Mouse (Mus musculus) small intestine, adult 10 weeks (tissue): ENCODE results near the gene Col27a1. TPM values are rescaled to one million over a fixed set of nuclear protein-coding genes. Genes with fewer than 3 reads are reported as not detected.

Source experiments
- polyA plus RNA-seq: library from polyadenylated mRNA; stranded (reverse); fragments of 350-450 nt; fragmentation: Illumina TruSeq; extraction: RNeasy Lipid Tissue Mini Kit (QIAGEN cat#74804); gene quantifications from one replicate; pipeline ENCODE4 v1.2.3, GENCODE M21; 2014; ENCODE audit warnings: low replicate concordance

The Col27a1 gene
- 1.5 TPM for polyA plus RNA-seq

DNA sequence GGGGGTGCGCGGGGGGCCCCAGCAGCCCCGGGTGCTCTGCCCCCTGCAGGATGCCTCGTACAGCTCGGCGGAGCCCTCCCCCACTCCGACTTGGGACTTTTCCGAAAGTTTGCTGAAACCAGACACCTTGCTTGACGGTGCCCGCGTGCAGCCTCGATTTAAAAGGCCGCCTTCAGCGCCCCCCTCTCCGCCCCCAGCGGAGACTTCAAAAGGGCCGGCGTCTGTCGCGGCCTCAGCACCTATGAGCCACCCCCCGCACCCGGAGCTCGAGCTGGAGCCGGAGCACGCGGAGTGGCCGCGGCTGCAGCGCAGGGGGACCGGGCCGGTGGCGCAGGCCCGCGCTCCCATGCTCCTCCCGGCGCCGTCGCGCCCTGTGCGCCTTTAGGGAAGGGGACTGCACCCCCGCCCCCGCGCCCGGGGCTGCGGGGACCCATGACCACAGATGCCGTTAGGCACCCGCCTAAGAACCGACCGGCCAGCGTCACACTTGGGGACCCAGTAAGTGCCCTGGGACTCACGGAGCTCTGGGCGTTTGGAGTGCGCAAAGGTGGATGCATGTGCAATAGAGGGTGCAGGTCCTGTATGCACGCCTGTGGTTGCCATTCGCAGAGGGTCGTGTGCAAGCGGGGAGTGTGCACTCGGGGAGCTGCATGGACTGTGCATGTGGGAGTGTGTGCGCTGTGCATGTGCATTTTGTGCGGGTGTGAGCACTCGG lies at the start of gene Col27a1:
Gene Col27a1 (plus strand): TSS at position 98 of the 715 bp plus-strand sequence.

DNA sequence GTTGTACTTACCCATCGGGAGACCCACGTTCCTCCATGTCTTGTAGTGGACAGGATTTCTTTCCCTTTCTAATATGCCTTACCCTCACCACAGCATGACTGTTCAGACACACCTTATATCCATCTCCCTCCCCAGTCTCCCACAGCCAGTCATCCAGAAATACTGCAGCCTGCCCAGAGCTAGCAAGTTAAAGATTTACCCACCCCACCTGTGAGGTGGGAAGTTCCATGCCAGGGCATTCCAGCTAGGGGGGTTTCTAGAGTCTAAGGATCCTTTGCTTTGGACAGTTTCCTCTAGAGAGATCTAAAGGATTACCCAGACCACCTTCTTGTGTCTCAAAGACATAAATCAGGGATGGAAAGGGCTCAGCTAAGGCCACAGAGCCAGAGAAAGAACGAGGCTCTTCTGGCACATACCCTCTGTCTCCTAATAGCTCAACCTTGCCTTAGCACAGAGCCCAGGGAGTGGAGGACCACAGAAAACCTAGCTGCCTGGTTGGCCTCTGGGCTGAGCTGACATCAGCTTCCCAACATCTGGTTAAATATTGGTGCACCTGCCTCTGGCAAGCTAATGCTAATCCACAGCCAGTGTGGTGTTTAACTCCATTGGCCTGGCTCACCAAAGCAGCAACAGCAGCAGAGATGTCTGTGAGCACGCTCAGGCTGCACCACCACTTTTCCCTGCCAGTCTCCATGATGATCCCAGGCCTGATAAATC lies 41.7 kb upstream of the Col27a1 start, which contains the start of gene Kif12:
Gene Kif12 (minus strand): TSS at position 163 of the 717 bp plus-strand sequence.

DNA sequence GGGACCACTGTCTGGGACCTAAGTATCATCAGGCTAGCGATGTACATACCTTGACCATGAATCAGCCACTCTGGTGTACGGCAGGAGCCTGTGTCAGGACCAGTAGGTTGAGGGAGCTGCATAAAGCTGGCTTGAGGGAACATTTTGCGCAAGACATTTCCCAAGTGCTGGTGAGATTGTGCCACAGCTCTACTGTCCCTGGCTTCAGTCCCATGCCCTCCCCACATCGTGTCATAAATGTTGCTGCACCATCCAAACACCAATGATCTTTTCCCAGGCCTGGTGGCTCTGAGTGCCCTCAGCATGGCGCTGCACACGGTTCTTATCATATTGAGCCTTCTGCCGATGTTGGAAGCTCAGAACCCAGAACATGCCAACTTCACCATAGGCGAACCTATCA lies 130.5 kb downstream of the Col27a1 start, which contains the start of gene Orm1:
Gene Orm1 (plus strand): TSS at position 266 of the 400 bp plus-strand sequence.

DNA sequence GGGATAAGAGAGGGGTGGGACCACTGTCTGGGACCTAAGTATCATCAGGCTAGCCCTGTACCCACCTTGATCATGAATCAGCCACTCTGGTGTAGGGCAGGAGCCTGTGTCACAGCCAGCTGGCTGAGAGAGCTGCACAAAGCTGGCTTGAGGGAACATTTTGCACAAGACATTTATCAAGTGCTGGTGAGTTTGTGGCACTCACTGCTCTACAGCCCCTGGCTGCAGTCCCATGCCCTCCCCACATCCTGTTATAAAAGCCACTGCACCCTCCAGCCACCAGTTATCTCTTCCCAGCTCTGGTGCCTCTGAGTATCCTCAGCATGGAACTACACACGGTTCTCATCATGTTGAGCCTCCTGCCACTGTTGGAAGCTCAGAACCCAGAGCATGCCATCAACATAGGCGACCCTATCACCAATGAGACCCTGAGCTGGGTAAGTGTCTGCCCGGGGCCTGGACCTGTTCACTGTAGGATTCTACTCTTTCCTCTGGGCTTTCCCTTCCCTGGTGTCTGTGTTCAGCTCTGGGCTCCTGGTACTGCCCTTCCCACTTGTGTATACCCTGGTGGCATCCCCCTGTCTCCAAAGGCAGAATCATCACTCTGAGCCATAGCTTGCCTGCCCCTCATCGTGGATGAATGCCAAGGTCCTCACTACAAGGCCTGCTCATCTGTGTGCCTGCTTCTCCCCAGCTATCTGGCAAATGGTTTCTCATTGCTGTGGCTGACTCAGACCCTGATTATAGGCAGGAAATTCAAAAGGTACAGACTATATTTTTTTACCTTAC lies 142.3 kb downstream of the Col27a1 start, which contains the start of gene Orm3:
Gene Orm3 (plus strand): TSS at position 286 of the 789 bp plus-strand sequence.

DNA sequence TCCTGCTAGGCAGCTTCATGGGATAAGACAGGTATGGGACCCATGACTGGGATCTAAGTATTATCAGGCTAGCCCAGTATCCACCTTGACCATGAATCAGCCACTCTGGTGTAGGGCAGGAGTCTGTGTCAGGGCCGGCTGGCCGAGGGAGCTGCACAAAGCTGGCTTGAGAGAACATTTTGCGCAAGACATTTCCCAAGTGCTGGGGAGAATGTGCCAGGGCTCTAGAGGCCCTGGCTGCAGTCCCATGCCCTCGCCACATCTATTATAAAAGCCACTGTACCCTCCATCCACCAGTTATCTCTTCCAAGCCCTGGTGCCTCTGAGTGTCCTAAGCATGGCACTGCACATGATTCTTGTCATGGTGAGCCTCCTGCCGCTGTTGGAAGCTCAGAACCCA lies 148.3 kb downstream of the Col27a1 start, which contains the start of gene Orm2:
Gene Orm2 (plus strand): TSS at position 300 of the 400 bp plus-strand sequence.

Other genes starting within 250 kb of the Col27a1 start
- gene Zfp618, start 248.4 kb upstream of the Col27a1 start, polyA plus RNA-seq, result 0.37 TPM
- 1.6 TPM for gene Ambp, start 59.2 kb upstream of the Col27a1 start, polyA plus RNA-seq
- gene Kif12, start 41.9 kb upstream of the Col27a1 start, polyA plus RNA-seq, result not detected
- 4.9 TPM for gene Orm1, start 130.6 kb downstream of the Col27a1 start, polyA plus RNA-seq
- gene Orm3, start 142.2 kb downstream of the Col27a1 start, polyA plus RNA-seq, result not detected
- not detected for gene Orm2, start 148.4 kb downstream of the Col27a1 start, polyA plus RNA-seq
- gene Akna, start 189.3 kb downstream of the Col27a1 start, polyA plus RNA-seq, result 0.30 TPM